Mouse (Mus musculus): ENCODE results near the gene Soat1.
"Not testable (repeated sequence)": the region's sequence is repeated elsewhere in the genome, so short reads cannot be mapped to it uniquely, and the experiment has no call there.

The Soat1 gene

DNA sequence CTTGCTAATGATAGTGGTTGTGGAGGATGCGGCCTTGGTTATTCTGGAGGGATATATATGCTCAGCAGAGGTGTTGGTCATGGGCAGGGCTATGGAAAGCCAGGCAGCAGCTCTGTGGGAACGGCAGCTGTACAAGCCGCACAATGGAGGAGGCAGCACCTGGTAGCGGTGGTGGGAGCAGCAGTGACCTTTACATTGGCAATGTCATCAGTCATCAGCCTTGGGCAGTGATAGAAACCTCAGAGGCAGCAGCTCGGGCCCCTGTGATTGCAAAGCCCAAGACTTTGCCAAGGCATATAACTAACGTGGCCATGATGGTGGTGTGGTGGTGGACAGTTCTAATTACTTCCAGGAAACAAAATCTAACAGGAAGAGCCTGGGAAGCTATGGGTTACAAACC is 50.6 kb downstream of the Soat1 start:
- DNase-seq = no peak

DNA sequence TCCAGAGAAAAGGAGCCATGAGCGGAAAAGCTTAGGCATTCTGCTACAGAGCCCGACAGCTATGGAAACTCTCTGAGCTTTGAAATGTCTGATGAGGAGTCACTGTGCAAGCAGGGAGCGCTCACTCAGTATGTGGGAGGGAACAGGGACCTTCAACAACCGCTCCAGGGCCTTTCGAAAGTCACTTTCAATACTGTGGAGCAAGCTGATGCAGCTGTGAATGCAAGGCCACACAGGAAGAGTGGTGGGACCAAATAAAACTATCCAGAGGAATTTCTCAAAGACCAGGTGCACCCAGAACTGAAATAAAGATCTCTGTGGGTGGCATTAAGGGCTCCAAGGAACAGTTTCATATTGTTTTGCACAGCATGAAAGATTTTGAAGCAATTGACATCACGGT is 51.3 kb downstream of the Soat1 start:
- no peak for DNase-seq

DNA sequence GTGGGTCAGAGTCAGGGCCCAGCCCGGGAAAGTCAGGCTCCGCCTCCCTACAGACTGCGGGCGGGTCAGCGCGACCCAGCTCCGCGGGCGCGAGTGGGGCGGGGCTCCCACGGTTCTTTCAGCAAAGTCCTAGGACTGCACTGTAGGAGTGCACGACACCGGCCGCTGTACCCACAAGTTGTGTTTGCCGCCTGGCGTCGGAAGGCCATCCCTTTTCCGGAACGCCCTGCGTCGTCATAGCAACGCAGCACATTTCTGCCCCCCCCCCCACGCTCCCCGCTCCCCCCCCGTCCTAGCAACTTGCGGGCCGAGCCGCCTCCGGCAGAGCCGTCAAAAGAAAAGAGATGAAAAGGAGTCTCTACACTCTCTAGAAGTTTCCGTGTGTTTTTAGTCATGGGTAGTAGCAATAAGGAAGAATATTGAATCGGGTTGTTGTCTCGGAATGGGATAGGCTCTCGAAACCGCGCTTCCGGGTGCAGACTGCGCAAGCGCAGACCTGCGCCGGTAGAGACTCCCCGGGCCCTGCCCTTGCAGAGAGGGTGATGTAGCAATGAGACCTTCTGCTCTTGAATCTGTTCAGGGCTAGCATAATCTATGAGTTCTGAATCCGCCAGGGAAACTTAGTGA is 53.3 kb downstream of the Soat1 start, which contains the start of gene Axdnd1:
Gene Axdnd1 (minus strand): TSS at position 489 of the 627 bp plus-strand sequence.
- peak; percentile 90 for DNase-seq

DNA sequence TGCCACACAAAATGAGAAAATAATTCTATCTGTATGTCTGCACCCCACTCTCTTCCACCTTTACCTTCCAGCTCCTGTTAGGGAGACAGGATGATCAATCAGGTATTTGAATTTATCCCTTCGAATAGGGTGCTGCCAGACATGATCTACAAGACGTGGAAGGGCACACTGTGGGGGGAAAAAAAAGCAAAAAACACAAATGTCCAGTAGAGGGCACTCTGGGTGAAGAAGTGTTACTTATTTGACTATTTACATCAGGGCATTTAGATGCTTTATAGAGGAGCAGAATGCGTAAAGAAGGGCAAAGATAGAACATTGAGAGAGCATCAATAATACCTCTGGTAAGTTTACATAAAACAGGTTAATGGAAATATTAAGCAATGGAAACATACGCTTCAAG is 56.0 kb downstream of the Soat1 start:
- peak; percentile 49 for DNase-seq

DNA sequence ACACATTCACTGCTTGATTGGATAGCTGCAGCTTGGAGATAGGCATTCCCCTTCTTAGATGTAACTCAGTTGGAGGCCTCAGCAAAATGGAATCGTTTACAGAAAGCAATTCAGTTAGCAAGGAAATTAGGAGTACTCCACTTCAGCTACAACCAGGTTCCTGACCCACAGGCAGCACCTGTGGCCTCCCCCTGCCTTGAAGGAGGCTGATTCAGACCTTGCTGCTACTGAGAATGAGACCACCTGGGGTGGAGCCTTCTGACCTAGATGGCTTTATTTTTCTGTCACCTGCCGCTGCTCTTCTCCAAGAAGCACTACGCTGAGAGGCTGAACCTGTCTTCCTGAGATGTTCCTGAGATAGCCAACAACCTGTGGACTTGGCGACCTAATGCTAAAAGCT is 65.6 kb downstream of the Soat1 start:
- no peak for DNase-seq

DNA sequence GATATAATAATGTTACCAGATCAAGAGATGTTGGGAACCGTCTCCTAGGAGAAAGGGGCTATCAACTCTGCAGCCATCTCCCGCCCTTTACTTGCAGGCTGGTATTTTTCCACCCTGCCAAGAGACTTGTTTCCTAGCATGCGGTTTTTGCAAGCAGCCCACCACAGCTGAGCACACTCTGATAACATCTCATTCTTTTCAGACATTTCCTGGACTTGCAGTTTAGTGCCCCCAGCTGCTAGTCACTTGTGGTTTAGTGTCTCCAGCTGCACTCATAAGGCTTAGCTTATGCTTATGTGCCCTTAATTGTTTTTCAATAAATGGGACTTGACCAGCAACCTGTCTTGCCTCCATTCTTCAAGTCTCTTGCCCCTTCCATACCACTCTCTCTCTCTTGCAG is 66.1 kb downstream of the Soat1 start:
- DNase-seq = no peak

DNA sequence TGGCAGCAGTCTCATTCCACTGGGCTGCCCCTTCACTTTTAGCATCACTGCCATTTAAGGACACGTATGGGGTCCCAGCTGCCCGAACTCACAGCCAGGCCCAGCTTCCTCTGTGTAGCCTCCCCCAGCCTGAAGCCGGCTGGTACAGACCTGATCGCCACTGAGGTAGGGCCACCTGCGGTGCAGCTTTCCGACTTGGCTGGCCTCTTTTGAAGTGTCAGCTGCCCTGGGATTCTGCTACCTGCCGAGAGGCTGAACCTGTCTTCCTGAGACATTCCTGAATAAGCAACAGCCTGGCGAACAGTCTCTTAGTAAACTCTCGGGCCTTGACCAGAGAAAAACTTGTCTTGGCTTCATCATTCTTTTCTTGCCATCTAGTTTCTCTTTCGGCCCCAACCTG is 70.9 kb downstream of the Soat1 start:
- DNase-seq = no peak

DNA sequence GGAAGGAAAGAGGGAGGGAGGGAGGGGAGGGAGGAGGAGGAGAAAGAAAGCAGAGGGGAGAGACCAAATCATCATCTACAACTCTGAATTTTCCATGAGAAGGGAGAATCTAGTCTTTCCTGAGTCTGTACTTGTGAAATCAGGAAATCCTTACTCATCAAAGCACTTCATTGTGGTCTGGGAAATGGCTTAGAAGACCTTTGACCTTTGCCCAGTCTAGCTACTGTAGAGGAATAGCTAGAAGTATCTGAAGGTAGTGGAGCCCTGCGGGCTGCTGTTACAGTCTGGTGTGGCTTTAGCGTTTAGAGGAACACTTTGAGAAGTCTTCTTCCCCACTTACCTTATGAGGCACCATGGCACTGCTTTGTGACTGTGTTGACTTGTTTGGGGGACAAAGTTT is 71.6 kb downstream of the Soat1 start:
- no peak for DNase-seq

DNA sequence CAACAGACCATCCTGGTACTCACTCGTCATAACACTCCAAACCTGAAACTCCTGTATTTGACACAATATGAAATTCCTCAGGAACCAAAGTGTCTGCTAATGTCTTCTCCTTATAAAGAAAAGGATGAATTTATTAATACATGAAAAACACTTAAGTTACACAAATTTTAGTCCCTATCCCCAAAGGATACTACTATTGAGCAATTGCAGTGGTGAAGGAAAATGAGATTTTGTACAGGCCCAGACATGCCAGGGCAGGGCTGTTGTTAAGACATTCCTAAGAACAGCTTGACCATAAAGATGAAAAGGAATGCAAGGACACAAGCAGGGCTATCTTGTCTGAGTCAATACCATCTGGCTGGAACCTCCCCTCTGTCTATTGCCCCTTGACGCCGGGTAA is 74.0 kb downstream of the Soat1 start:
- DNase-seq = not testable (repeated sequence)

DNA sequence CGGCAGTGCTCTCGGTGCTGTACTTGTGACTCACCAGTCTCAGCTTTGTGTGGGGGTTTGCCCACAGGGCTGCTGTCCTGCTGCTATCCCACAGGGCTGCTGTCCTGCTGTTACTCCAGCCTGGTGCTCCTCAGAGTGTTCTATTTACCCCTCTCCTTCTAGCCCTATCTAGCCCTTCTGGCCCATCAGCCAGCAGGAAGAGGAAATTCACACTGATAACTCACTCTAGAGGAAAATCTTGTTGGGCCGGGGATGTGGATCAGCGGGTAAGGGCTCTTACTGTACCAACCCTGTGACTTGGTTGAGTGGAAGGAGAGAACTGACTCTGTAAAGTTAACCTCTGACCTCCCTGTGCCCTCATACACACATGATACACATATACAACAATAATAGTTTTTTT is 81.0 kb downstream of the Soat1 start:
- DNase-seq = no peak

DNA sequence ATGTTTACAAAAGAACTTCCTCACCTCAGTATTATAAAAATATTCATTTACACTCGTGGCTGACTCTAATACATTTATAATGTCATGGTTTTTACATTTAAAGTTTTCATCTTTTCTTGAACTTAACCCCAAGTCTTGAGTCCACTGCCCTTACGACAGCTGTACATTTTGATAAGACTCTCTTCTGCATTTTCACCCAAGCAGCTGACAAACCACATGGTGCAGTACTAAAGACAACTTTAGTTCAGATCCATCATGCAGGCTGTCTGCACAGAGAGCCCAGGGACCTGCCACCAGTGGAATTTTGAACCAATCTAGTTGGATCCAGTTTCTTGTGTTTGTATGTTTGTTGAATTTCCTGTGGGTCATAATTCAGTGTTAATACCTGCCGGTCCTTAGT is 87.3 kb downstream of the Soat1 start:
- DNase-seq = no peak

DNA sequence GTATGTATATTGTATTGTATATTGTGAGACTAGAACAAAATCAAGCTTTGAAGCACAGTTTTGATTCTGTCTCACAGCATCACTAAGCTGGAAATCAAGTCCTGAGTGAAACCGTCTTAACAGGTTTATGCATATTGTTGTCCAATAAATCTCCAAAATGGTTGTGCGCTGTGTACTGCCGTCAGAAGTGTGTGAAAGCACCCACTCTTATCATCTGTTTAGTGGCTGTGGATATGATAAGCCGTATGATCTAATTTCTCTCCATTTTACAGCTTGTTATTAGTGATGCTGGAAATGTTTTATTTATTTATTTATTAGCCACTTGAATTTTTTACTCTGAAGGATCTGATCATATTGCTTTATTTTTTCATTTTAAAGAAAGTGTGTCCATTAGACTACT is 87.9 kb downstream of the Soat1 start:
- no peak for DNase-seq

DNA sequence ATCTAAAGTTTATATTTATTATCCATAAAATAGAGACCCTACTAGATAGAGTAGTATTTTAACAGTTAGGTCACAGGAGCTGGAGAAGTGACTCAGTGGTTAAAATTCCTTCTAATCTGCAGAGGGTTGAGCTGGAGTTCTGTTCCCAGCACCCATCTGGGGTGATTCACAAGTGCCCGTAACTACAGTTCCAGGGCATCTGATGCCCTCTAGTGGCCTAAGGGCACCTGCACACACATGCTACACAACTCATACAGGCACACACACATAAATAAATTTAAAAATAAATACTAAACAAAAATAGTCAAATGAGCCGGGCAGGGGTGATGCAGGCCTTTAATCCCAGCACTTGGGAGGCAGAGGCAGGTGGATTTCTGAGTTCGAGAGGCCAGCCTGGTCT is 92.9 kb downstream of the Soat1 start:
- DNase-seq = no peak
